Mouse (Mus musculus) liver, adult 2 months (tissue): ENCODE results near the gene AU015836.

ENCODE experiments used
- CTCF ChIP-seq: fragments of 200-500 bp; IDR thresholded peaks from 2 replicates; pipeline ENCODE4 v1.5.1; 2011; ENCODE audit warnings: low read depth, low read length, control low read depth
- POLR2A ChIP-seq: fragments of 200-500 bp; IDR thresholded peaks from 2 replicates; pipeline ENCODE4 v1.6.1; 2011; ENCODE audit warnings: low read length, control low read depth; ENCODE audit not compliant: insufficient read depth; ENCODE audit errors: extremely low read depth

GRCm38 (mm10) chrX:93919017-93919416 lies 49.4 kb upstream of the AU015836 start:
- TF ChIP-seq POLR2A (no peak), CTCF (no peak)
